Mouse (Mus musculus) lung, postnatal 0 days (tissue): Measurements from ENCODE around the gene Pcsk4.

Source experiments
- CTCF ChIP-seq: IDR thresholded peaks from 2 replicates; pipeline ENCODE4 v1.5.1; 2016; ENCODE audit warnings: antibody characterized with exemption, mild to moderate bottlenecking
- EP300 ChIP-seq: IDR thresholded peaks from 2 replicates; pipeline ENCODE4 v1.6.1; 2016; ENCODE audit warnings: antibody characterized with exemption, mild to moderate bottlenecking, control low read depth

GRCm38 (mm10) chr10:80339941-80340750, 10.8 kb upstream of the Pcsk4 start:
- peak; percentile 94 for TF ChIP-seq CTCF
- TF ChIP-seq EP300, result no peak
